Mouse (Mus musculus): ENCODE data around the gene Slc22a15.

GRCm38 (mm10) chr3:101929105-101929876 is 5.0 kb upstream of the Slc22a15 start:
- no peak for TF ChIP-seq ZNF384 (IDR thresholded peaks at IDR 0.05; ENCODE audit: low read depth, low read length)
- TF ChIP-seq CHD2 (IDR thresholded peaks at IDR 0.05; ENCODE audit: low read depth, low read length): no peak
- no peak for TF ChIP-seq ZC3H11A (IDR thresholded peaks at IDR 0.05; ENCODE audit: borderline replicate concordance, low read depth, low read length)
